Mouse (Mus musculus): ENCODE data around the gene Ldhd. TPM values are rescaled to one million over a fixed set of nuclear protein-coding genes. Genes with fewer than 3 reads are reported as not detected.

Ldhd gene
- total and polyA plus RNA-seq, 2 experiments from 2014 or later = 1.5 to 2.7 TPM

DNA sequence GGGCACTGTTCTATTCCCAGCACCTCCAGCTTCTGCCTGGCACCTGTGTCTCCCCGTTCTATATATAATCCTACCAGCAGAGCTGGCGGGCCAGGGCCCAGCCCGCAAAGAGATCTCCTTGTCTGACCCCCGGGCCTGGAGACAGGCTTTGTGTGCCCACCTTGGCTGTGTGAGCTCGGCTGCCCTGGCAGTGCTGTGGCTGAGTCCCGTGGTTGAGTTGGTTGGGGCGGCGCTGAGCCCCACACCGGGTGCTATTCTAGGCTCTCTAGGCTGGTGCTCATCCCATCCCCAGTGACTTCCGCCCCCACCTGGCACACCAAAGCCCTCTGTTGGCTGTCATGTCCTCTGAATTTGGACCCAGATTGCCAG lies 5.3 kb downstream of the Ldhd start:
- 69% methylated on average over 10 of the region's 10 CpGs for WGBS
- no peak for DNase-seq (ENCODE audit: low spot score)
- Histone ChIP-seq H3K9me3 (replicated peaks; ENCODE audit: control insufficient read depth, low read length) (no peaks in the 10 kb centered on the region), H3K4me1 (ENCODE audit: control insufficient read depth, insufficient read depth) (peaks cover 20% of the 10 kb centered on the region), H3K9ac (replicated peaks; ENCODE audit: low read depth, low read length) (no peak overlapping the region), H3K4me2 (ENCODE audit: low read depth, low read length) (no peak overlapping the region), H3K27ac (ENCODE audit: low read depth) (peak overlapping the region; percentile 73), H3K27me3 (ENCODE audit: control insufficient read depth, insufficient read depth, low read length) (no peaks in the 10 kb centered on the region), H3K36me3 (replicated peaks; ENCODE audit: control insufficient read depth, insufficient read depth, low read length) (peaks cover 15% of the 10 kb centered on the region; the same call in 1 of the 2 replicates), H3K4me3 (ENCODE audit: low read depth, low read length) (no peak overlapping the region)
- ATAC-seq (ENCODE audit: insufficient read depth, low read depth) = no peak
- no peak; the same call in 1 of the 2 replicates for TF ChIP-seq CTCF (IDR thresholded peaks at IDR 0.05; ENCODE audit: low read depth)
- TF ChIP-seq EP300 (IDR thresholded peaks at IDR 0.05; ENCODE audit: low read depth) = no peak

DNA sequence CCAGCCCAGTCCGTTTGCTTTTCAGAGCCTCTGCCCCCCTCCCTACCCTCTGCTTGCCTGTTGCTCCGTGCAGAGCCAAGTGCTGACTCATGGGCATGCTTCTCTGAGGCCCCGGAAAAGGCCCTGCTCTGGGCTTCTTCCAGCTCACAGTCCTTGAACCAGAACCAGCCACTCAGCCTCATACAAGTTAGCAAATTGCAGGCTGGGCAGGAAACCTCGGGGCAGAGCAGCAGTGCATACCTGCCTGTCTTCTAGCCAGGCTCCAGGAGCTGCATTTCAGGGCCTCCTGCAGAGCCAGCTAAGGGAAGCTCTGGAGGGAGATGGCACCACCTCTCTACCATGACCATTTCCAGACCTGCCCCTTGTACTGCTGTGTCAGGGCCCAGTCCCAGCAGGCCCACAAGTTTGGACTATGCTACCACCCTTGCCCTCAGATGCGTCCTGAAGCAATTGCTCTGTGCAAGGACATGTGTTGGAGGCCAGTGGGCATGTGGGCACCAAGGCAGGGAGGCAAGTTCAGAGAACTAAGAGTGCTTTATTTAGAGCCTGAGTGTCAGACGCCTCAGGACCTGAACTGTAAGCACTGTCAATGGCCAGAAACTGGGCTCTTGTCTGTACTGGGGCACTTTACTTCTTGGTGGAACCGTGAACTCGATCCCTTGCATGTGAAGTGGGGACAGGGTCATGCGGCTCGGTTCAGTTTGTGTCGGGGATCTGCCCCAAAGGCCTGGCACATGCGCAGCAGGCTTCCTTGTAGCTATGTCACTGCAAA lies 5.9 kb downstream of the Ldhd start:
- Histone ChIP-seq H3K9me3 (replicated peaks; ENCODE audit: control insufficient read depth, low read length) (no peaks in the 10 kb centered on the region), H3K4me3 (ENCODE audit: low read depth, low read length) (no peak overlapping the region), H3K36me3 (replicated peaks; ENCODE audit: control insufficient read depth, insufficient read depth, low read length) (peaks cover 15% of the 10 kb centered on the region; the same call in 1 of the 2 replicates), H3K4me2 (ENCODE audit: low read depth, low read length) (no peak overlapping the region), H3K9ac (replicated peaks; ENCODE audit: low read depth, low read length) (0 out of 2 replicates have a peak overlapping the region, but pooled peaks have one; percentile 22), H3K27ac (ENCODE audit: low read depth) (peak overlapping the region; percentile 73), H3K27me3 (ENCODE audit: control insufficient read depth, insufficient read depth, low read length) (no peaks in the 10 kb centered on the region), H3K4me1 (ENCODE audit: control insufficient read depth, insufficient read depth) (peaks cover 26% of the 10 kb centered on the region)
- TF ChIP-seq EP300 (IDR thresholded peaks at IDR 0.05; ENCODE audit: low read depth) = no peak
- no peak for TF ChIP-seq CTCF (IDR thresholded peaks at IDR 0.05; ENCODE audit: low read depth)
- DNase-seq (ENCODE audit: low spot score) (peak; percentile 51), ATAC-seq (ENCODE audit: insufficient read depth, low read depth) (peak; percentile 54)
- 57% methylated on average over 12 of the region's 12 CpGs for WGBS

DNA sequence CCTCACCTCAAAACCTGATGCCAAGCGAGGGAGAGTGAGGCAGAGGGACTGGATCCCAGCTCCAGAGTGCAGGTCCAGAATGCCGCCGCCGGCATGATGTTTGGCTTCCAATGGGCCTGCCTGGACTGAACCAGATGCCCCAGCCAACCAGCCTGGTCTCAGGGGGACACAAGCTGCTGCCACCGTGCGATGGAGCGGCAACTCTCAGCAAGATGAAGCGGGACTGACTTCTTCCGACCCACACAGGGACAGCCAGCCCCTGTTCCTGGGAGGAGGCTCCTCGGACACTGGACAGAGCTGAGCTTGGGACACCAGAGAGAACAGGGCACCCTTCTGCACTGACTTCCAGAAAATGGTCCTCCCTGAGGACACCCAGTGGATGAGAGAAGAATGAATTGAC lies 7.6 kb downstream of the Ldhd start:
- TF ChIP-seq EP300 (IDR thresholded peaks at IDR 0.05; ENCODE audit: low read depth) (no peak), CTCF (IDR thresholded peaks at IDR 0.05; ENCODE audit: low read depth) (no peak)
- H3K36me3 ChIP-seq (replicated peaks; ENCODE audit: control insufficient read depth, insufficient read depth, low read length) = peaks cover 15% of the 10 kb centered on the region; the same call in 1 of the 2 replicates
- H3K27ac ChIP-seq (ENCODE audit: low read depth) = no peak overlapping the region
- no peak overlapping the region for H3K9ac ChIP-seq (replicated peaks; ENCODE audit: low read depth, low read length)
- peaks cover 35% of the 10 kb centered on the region for H3K4me1 ChIP-seq (ENCODE audit: control insufficient read depth, insufficient read depth)
- 87% methylated on average over 10 of the region's 10 CpGs for WGBS
- no peak for ATAC-seq (ENCODE audit: insufficient read depth, low read depth)
- no peaks in the 10 kb centered on the region for H3K27me3 ChIP-seq (ENCODE audit: control insufficient read depth, insufficient read depth, low read length)
- no peak overlapping the region for H3K4me3 ChIP-seq (ENCODE audit: low read depth, low read length)
- no peak for DNase-seq (ENCODE audit: low spot score)
- no peak overlapping the region for H3K4me2 ChIP-seq (ENCODE audit: low read depth, low read length)
- no peaks in the 10 kb centered on the region for H3K9me3 ChIP-seq (replicated peaks; ENCODE audit: control insufficient read depth, low read length)

DNA sequence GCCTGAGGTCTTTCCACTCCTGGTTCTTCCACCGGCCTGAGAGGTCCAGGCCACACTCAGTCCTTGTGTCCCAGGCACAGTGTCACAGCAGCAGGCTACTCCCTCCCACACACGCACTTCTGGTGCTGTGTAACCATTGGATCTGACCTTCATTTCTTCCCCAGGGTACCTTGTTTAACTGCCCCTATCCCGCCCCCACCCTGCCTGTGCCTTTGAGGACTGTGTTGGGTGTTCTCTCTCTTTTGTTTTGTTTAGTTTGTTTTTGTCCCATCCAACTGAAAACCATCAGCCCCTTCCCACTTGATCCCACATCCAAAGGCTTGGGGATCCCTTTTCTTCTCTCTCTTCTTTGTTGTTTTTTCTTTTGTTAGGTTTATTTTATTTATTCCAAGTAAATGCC lies 8.1 kb downstream of the Ldhd start:
- no peak overlapping the region for H3K9ac ChIP-seq (replicated peaks; ENCODE audit: low read depth, low read length)
- no peak for DNase-seq (ENCODE audit: low spot score)
- H3K9me3 ChIP-seq (replicated peaks; ENCODE audit: control insufficient read depth, low read length) = no peaks in the 10 kb centered on the region
- no peak for TF ChIP-seq CTCF (IDR thresholded peaks at IDR 0.05; ENCODE audit: low read depth)
- no peak for TF ChIP-seq EP300 (IDR thresholded peaks at IDR 0.05; ENCODE audit: low read depth)
- H3K27me3 ChIP-seq (ENCODE audit: control insufficient read depth, insufficient read depth, low read length) = no peaks in the 10 kb centered on the region
- ATAC-seq (ENCODE audit: insufficient read depth, low read depth) = no peak
- no peak overlapping the region for H3K4me2 ChIP-seq (ENCODE audit: low read depth, low read length)
- WGBS = 88% methylated on average over 3 of the region's 3 CpGs
- peaks cover 15% of the 10 kb centered on the region; the same call in 1 of the 2 replicates for H3K36me3 ChIP-seq (replicated peaks; ENCODE audit: control insufficient read depth, insufficient read depth, low read length)
- peaks cover 39% of the 10 kb centered on the region for H3K4me1 ChIP-seq (ENCODE audit: control insufficient read depth, insufficient read depth)
- no peak overlapping the region for H3K4me3 ChIP-seq (ENCODE audit: low read depth, low read length)
- H3K27ac ChIP-seq (ENCODE audit: low read depth) = no peak overlapping the region

DNA sequence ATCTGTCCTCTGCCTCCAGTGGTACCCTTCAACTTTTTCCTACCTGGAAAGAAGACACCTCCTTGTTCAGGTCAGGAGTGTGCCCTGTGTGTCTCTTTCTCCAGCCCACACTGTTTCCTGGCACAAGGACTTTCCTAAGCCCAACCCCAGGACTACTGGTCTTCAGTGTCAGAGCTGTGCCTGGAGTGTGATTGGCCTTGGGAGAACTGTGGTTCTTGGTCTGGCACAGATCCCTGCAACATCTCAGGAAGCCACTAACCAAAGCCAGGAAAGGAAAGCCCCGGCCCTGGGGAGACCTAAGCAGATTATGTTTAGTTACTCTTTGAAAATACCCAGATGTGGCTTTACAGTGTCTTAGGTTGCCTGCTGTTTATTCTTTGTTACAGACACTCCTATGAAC lies 10.2 kb downstream of the Ldhd start:
- no peaks in the 10 kb centered on the region for H3K9me3 ChIP-seq (replicated peaks; ENCODE audit: control insufficient read depth, low read length)
- peak overlapping the region; percentile 15 for H3K27ac ChIP-seq (ENCODE audit: low read depth)
- DNase-seq (ENCODE audit: low spot score) (peak; percentile 67), ATAC-seq (ENCODE audit: insufficient read depth, low read depth) (peak; percentile 40; the same call in 1 of the 2 replicates)
- no peak overlapping the region for H3K4me3 ChIP-seq (ENCODE audit: low read depth, low read length)
- 14% methylated on average over 1 of the region's 1 CpGs for WGBS
- H3K4me1 ChIP-seq (ENCODE audit: control insufficient read depth, insufficient read depth) = peaks cover 31% of the 10 kb centered on the region
- no peak overlapping the region for H3K4me2 ChIP-seq (ENCODE audit: low read depth, low read length)
- TF ChIP-seq CTCF (IDR thresholded peaks at IDR 0.05; ENCODE audit: low read depth) (no peak), EP300 (IDR thresholded peaks at IDR 0.05; ENCODE audit: low read depth) (0 out of 2 replicates have a peak, but pooled peaks have one; percentile 29)
- peaks cover 15% of the 10 kb centered on the region; the same call in 1 of the 2 replicates for H3K36me3 ChIP-seq (replicated peaks; ENCODE audit: control insufficient read depth, insufficient read depth, low read length)
- no peak overlapping the region for H3K9ac ChIP-seq (replicated peaks; ENCODE audit: low read depth, low read length)
- H3K27me3 ChIP-seq (ENCODE audit: control insufficient read depth, insufficient read depth, low read length) = no peaks in the 10 kb centered on the region

Measured in heart, postnatal 0 days (tissue).